Mouse (Mus musculus) natural killer cell, adult 2 months (primary cell): ENCODE measurements at regions not wholly inside any gene's neighbourhood (a gene's known extent, or its start where the extent isn't known, plus 50 kb on each side); places are given as distances from the start of the nearest gene placed in this dataset.

Experiments
- DNase-seq, 2 experiments: peaks; one replicate each; pipeline ENCODE4 v3.0.0; 2022; ENCODE audit warnings: low spot score in 2 of 2

DNA sequence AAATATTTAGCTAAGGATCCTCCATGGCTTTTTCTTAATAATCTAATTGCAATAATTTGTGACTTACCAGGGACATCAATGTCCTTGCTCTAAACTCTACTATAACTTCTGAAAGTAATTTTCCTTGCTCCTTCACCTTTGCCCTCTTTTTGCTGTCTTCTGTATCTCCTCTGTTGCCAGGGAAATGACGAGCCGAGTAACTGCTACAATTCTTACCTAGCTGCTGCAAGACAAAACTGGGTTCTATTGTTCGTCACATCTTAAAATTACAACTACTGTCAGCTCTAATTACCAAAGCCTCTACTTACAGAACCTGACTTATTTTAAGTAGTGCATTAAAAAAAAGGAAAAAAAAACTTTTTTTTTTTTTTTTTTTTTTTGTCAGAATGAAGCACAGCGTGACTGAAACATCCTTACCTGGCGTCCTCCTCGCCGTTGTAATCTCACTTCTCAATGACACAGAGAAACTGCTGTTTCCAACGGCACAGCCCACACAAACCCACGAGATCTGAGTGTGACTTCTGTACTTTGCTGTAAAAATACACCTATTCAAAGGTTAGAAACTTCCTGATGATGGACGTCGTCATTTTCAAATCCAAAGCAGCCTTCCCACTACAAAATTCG lies 389.4 kb downstream of the Plk2 start:
- DNase-seq, result no peak

DNA sequence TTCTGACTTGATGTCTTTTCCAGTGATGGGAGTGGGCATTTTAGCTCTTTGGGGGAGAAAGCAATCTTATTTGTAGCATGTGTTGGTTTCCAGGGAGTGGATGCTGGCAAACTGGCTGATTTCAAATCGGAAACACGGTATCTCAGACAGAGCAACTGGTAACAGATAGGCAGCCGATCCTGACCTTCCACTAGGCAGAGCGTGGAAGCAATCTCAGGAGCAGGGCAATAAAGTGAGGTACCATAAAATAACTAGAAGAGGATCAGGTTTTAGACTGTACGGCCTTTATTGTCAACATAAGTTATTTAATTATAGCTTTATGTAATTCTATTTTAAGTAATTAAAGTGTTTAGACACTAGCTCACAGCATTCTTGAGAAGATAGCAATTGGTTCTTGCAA lies 390.0 kb downstream of the Plk2 start:
- DNase-seq, result no peak

- no peak for DNase-seq
These were observed 403.5 kb downstream of the Plk2 start for GRCm38 (mm10) chr13:110798313-110798712.

GRCm38 (mm10) chr13:110802841-110803240 lies 408.0 kb downstream of the Plk2 start:
- DNase-seq, result no peak

DNA sequence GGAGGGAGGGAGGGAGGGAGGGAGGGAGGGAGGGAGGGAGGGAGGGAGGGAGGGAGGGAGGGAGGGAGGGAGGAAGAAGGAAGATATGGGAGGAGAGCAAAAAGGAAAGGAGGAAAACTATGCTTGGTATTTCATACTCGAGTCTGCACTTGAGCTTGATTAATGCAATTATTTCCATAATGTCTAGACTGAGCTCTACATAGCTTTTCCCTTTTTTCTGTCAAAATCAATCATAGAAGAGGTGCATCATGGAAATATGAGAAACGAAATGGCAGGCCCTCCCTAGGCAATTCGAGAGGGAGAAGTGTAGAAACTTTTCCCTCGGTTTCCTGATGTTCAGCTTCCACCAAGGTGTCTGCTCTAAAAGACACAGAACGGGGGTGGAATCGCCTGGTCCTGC lies 417.6 kb downstream of the Plk2 start:
- DNase-seq, result no peak

GRCm38 (mm10) chr13:110814066-110814465 lies 419.2 kb downstream of the Plk2 start:
- DNase-seq, result no peak

DNA sequence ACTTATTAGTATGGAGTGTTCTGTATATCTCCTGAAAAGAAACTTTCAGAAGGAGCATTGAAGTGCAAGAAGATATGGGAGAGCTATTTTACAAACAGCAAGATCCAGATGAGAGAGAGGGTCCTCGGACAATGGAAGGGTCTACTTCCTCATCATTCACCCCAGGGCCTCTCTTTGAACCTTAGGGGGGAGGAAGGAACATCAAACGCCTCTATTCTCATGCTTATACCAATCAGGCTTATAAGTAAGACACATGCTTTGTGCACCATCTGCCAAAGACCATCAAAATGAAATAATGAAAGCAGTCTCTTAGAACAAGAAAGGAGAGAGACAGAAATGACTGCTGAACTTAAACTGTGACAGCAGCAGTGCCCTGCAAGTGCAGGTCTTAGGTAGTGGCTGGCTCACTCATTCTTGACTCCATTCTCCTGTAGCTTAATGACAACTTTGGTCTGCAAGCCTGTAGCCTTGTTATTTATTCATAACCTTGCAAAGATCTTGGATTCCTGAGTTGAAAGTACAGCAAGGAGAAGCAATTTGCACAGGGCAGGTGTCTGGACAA lies 424.5 kb downstream of the Plk2 start:
- no peak for DNase-seq

- no peak for DNase-seq
These were observed 429.9 kb upstream of the Actbl2 start for GRCm38 (mm10) chr13:110824878-110825277.

- no peak for DNase-seq
These were observed 422.4 kb upstream of the Actbl2 start for GRCm38 (mm10) chr13:110832442-110832841.

- no peak for DNase-seq
These were observed 417.9 kb upstream of the Actbl2 start for GRCm38 (mm10) chr13:110836936-110837335.

GRCm38 (mm10) chr13:110841949-110842348 lies 412.9 kb upstream of the Actbl2 start:
- no peak for DNase-seq

- no peak for DNase-seq
These were observed 409.1 kb upstream of the Actbl2 start for GRCm38 (mm10) chr13:110845695-110846094.

- no peak for DNase-seq
These were observed 401.7 kb upstream of the Actbl2 start for GRCm38 (mm10) chr13:110852996-110853727.

- DNase-seq, result no peak
These were observed 400.6 kb upstream of the Actbl2 start for GRCm38 (mm10) chr13:110854213-110854612.

DNA sequence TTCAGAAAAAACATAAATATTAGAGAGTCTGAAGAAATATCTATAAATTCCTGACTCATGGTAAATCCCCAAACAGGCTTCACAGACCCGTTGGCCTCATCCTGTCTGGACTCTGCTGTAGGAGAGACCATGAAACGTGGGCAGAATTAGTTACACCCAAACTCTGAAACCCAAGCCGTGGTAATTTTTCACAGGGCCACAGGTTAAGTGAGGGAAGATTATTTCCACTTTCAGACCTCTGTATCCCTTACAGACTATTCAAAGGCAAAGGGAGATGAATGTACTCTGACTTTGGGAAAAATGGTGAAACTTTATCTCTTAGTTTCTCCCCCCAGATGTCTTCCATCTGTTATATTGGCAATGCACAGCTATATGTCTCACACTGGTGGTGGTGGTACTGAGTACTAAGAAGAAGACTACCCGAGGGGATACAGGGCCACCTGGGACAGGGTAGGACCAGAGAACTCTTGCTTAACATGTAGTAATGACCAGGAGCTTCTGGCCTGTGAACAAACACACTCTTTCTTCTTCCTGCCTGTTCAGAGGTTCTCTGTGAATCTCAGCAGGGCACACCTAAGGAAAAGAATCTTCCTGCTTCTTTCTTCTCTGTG lies 388.8 kb upstream of the Actbl2 start:
- DNase-seq, result no peak

DNA sequence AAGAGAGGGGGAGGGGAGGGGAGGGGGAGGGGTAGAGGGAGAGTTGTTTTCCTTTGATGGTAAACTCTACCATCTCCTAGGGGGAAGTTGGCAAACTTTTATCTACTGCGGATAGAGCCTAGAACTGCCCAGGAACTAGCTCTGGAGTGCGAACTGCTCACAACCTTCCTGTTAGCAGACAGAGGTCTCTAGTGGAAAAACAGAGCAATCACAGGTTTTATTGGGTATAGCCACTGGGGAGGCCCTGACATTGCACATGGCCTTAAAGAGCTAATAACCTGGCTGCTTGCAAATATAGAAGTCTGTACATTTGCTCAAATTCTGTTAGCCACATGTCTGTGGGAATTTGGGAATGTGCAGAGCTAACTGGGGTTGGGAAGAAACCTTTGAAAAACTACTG lies 388.1 kb upstream of the Actbl2 start:
- DNase-seq, result no peak

- no peak for DNase-seq
These were observed 383.6 kb upstream of the Actbl2 start for GRCm38 (mm10) chr13:110871125-110871775.

GRCm38 (mm10) chr13:110871776-110872135 lies 383.1 kb upstream of the Actbl2 start:
- no peak for DNase-seq

DNA sequence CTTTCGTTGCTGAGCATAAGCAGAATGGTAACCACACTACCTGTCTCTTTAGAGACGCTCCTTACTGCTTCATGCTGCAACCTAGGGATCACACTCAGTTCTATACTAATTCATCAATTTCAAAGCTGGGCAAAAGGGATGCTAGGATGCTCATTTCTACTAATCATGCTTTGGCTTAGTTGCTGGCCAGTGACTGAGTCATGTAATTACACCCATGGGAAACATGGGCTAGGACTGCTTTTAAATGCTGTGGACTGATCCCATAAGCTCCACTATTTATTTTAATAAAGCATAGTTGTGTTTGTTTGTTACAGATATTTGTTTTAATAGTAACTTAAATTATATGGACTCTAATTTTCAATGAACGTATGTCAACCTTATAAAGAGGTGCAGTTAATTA lies 373.2 kb upstream of the Actbl2 start:
- DNase-seq, result no peak

DNA sequence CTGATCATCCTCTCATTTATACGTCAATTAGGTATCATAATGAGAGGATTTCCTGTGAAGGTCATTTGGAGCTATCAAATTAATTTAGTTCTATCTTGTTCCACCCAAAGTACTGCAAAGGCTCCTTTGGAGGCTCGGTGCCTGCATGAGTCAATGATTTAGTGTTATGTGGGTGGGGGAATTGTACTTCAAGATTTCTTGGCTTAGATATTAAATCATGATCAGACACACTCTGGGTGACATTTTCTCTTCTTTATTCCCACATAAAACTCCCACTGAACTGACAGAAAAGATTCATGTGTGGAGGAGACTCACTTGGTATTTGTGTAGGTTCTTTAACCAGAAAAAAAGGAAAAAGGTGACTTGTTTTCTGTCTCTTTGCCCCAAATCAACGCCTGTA lies 372.6 kb upstream of the Actbl2 start:
- DNase-seq, result no peak

GRCm38 (mm10) chr13:110882661-110883172 lies 372.1 kb upstream of the Actbl2 start:
- DNase-seq, result no peak

DNA sequence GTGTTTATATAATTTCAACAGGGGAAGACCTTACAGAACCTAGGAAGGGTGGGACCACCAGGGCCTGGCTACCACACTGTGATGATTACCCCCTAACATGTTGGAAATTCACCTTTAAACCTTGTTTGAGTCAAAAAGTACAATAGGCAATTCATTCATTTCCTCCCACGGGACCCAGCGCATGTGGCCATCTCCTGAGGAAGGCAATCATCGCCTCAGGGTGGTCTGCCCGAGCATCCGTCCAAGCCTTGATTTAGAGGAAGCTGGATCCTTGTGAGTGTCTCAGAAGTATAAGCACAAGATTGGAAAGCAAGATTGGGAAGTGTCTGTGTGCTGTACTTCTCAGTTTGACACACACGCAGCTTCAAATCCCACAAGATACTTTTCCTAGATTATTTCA lies 360.9 kb upstream of the Actbl2 start:
- DNase-seq, result no peak
